Mouse (Mus musculus) retina, adult 2 months (tissue): ENCODE results near the gene Slc10a6.

Source experiments
- DNase-seq: peaks from one replicate; pipeline ENCODE4 v3.0.0-alpha.2; 2012; ENCODE audit warnings: low read depth, low spot score

The Slc10a6 gene

GRCm38 (mm10) chr5:103629111-103629764 lies at the start of gene Slc10a6:
Slc10a6 (minus strand) TSS chr5:103629403.
- peak; percentile 6 for DNase-seq

GRCm38 (mm10) chr5:103678974-103679373 lies 49.8 kb upstream of the Slc10a6 start:
- no peak for DNase-seq

- no peak for DNase-seq
Measured at GRCm38 (mm10) chr5:103677894-103678293, 48.7 kb upstream of the Slc10a6 start.

GRCm38 (mm10) chr5:103676289-103676881 lies 47.2 kb upstream of the Slc10a6 start:
- no peak for DNase-seq

- DNase-seq = no peak
Measured at GRCm38 (mm10) chr5:103674482-103674881, 45.3 kb upstream of the Slc10a6 start.

GRCm38 (mm10) chr5:103673611-103674010 lies 44.4 kb upstream of the Slc10a6 start:
- DNase-seq = no peak

- DNase-seq = no peak
Measured at GRCm38 (mm10) chr5:103671858-103672257, 42.7 kb upstream of the Slc10a6 start.

GRCm38 (mm10) chr5:103665876-103666275 lies 36.7 kb upstream of the Slc10a6 start:
- DNase-seq = no peak

- DNase-seq = no peak
Measured at GRCm38 (mm10) chr5:103664932-103665331, 35.7 kb upstream of the Slc10a6 start.

- peak; percentile 43 for DNase-seq
Measured at GRCm38 (mm10) chr5:103659571-103659970, 30.4 kb upstream of the Slc10a6 start.

GRCm38 (mm10) chr5:103658921-103659320 lies 29.7 kb upstream of the Slc10a6 start:
- DNase-seq = no peak

GRCm38 (mm10) chr5:103655346-103656118 lies 26.3 kb upstream of the Slc10a6 start, which contains the start of gene 1700016H13Rik:
1700016H13Rik (minus strand) TSS chr5:103656010.
- no peak for DNase-seq

GRCm38 (mm10) chr5:103654780-103655179 lies 25.6 kb upstream of the Slc10a6 start:
- DNase-seq = no peak

- no peak for DNase-seq
Measured at GRCm38 (mm10) chr5:103654225-103654624, 25.0 kb upstream of the Slc10a6 start.

GRCm38 (mm10) chr5:103647320-103647719 lies 18.1 kb upstream of the Slc10a6 start:
- no peak for DNase-seq

- no peak for DNase-seq
Measured at GRCm38 (mm10) chr5:103644167-103644566, 15.0 kb upstream of the Slc10a6 start.

GRCm38 (mm10) chr5:103637162-103637561 lies 8.0 kb upstream of the Slc10a6 start:
- no peak for DNase-seq

- no peak for DNase-seq
Measured at GRCm38 (mm10) chr5:103629854-103630580, 814 bp upstream of the Slc10a6 start.

GRCm38 (mm10) chr5:103628499-103628898 lies 704 bp downstream of the Slc10a6 start:
- no peak for DNase-seq

- no peak for DNase-seq
Measured at GRCm38 (mm10) chr5:103624831-103625230, 4.4 kb downstream of the Slc10a6 start.

GRCm38 (mm10) chr5:103622321-103622720 lies 6.9 kb downstream of the Slc10a6 start:
- DNase-seq = no peak
